Mouse (Mus musculus) liver, adult 2 months (tissue): ENCODE data around the gene Snd1. TPM values are rescaled to one million over a fixed set of nuclear protein-coding genes. Genes with fewer than 3 reads are reported as not detected.

ENCODE experiments used
- DNase-seq: peaks from one replicate; pipeline ENCODE4 v3.0.0-alpha.2; 2011; ENCODE audit warnings: low read depth, low spot score; ENCODE audit errors: extremely low read depth
- H3K27ac ChIP-seq: fragments of 200-500 bp; replicated peaks from 2 replicates; pipeline ENCODE4 v1.5.1; 2012; ENCODE audit warnings: low read depth, mild to moderate bottlenecking, control low read depth, inconsistent platforms, low read length; ENCODE audit not compliant: insufficient read depth
- H3K27me3 ChIP-seq: fragments of 200-500 bp; 2 replicates; pipeline ENCODE4 v1.6.1; 2012; ENCODE audit warnings: mild to moderate bottlenecking, moderate library complexity, low read length, inconsistent platforms; ENCODE audit not compliant: control insufficient read depth, insufficient read depth
- H3K36me3 ChIP-seq: fragments of 200-500 bp; 2 replicates; pipeline ENCODE4 v1.6.1; 2012; ENCODE audit warnings: low read length, inconsistent platforms; ENCODE audit not compliant: control insufficient read depth, insufficient read depth
- H3K4me1 ChIP-seq: fragments of 200-500 bp; 2 replicates; pipeline ENCODE4 v1.6.1; 2011; ENCODE audit warnings: low read length; ENCODE audit not compliant: control insufficient read depth, insufficient read depth
- H3K4me3 ChIP-seq: fragments of 200-500 bp; 2 replicates; pipeline ENCODE4 v1.5.1; 2011; ENCODE audit warnings: low read depth, mild to moderate bottlenecking, control low read depth, low read length, moderate library complexity; ENCODE audit not compliant: insufficient read depth
- H3K79me2 ChIP-seq: fragments of 200-500 bp; 2 replicates; pipeline ENCODE4 v1.6.1; 2012; ENCODE audit warnings: inconsistent platforms, mild to moderate bottlenecking, low read length, moderate library complexity; ENCODE audit not compliant: control insufficient read depth, insufficient read depth
- H3K9ac ChIP-seq: fragments of 200-500 bp; 2 replicates; pipeline ENCODE4 v1.6.1; 2012; ENCODE audit warnings: low read depth, mild to moderate bottlenecking, control low read depth, inconsistent platforms, low read length
- CTCF ChIP-seq: fragments of 200-500 bp; IDR thresholded peaks from 2 replicates; pipeline ENCODE4 v1.5.1; 2011; ENCODE audit warnings: low read depth, low read length, control low read depth
- POLR2A ChIP-seq: fragments of 200-500 bp; IDR thresholded peaks from 2 replicates; pipeline ENCODE4 v1.6.1; 2011; ENCODE audit warnings: low read length, control low read depth; ENCODE audit not compliant: insufficient read depth; ENCODE audit errors: extremely low read depth
- WGBS: fragments of 180-500 bp; shearing (Covaris S2); methylation state at CpG from one replicate; pipeline ENCODE4 v1.1.7; 2018; 5-methylcytosine and 5-hydroxymethylcytosine counted together
- polyA plus RNA-seq: library from polyadenylated mRNA; depleted of rRNA; stranded (reverse); fragments of >200 nt; gene quantifications from 2 replicates; pipeline ENCODE4 v1.2.3, GENCODE M21; 2012
- total RNA-seq: library from RNA; depleted of rRNA; stranded (reverse); fragments of >200 nt; gene quantifications from 2 replicates; pipeline ENCODE4 v1.2.3, GENCODE M21; 2014

The Snd1 gene
- total and polyA plus RNA-seq, 2 experiments: 64.2 to 88.6 TPM

- no peak for DNase-seq
- Histone ChIP-seq H3K9ac (no peak overlapping the region), H3K36me3 (0 out of 2 replicates have a peak, but pooled peaks cover 9% of the 10 kb centered on the region), H3K79me2 (no peaks in the 10 kb centered on the region), H3K4me1 (no peaks in the 10 kb centered on the region), H3K4me3 (no peak overlapping the region), H3K27me3 (no peaks in the 10 kb centered on the region), H3K27ac (no peak overlapping the region)
- 91% methylated on average over 6 of the region's 6 CpGs for WGBS
- TF ChIP-seq CTCF: no peak
These were observed 328.8 kb downstream of the Snd1 start for GRCm38 (mm10) chr6:28803678-28804279.

- no peaks in the 10 kb centered on the region for H3K27me3 ChIP-seq
- no peak overlapping the region for H3K4me3 ChIP-seq
- 0 out of 2 replicates have a peak, but pooled peaks cover 7% of the 10 kb centered on the region for H3K36me3 ChIP-seq
- no peaks in the 10 kb centered on the region for H3K79me2 ChIP-seq
- H3K4me1 ChIP-seq: no peaks in the 10 kb centered on the region
- no peak for TF ChIP-seq CTCF
- no peak for TF ChIP-seq POLR2A
- no peak for DNase-seq
- H3K9ac ChIP-seq: no peak overlapping the region
- WGBS: 92% methylated on average over 5 of the region's 5 CpGs
- H3K27ac ChIP-seq: no peak overlapping the region
These were observed 329.8 kb downstream of the Snd1 start for GRCm38 (mm10) chr6:28804751-28805150.

GRCm38 (mm10) chr6:28813057-28813456 lies 338.1 kb downstream of the Snd1 start:
- Histone ChIP-seq H3K27me3 (no peaks in the 10 kb centered on the region), H3K9ac (no peak overlapping the region), H3K27ac (no peak overlapping the region), H3K4me3 (no peak overlapping the region), H3K36me3 (no peaks in the 10 kb centered on the region), H3K4me1 (no peaks in the 10 kb centered on the region), H3K79me2 (no peaks in the 10 kb centered on the region)
- TF ChIP-seq POLR2A: no peak
- no peak for TF ChIP-seq CTCF
- DNase-seq: no peak
- WGBS: 96% methylated on average over 9 of the region's 9 CpGs

- 73% methylated on average over 2 of the region's 2 CpGs for WGBS
These were observed 340.0 kb downstream of the Snd1 start for GRCm38 (mm10) chr6:28814895-28815294.

GRCm38 (mm10) chr6:28817039-28817438 lies 342.1 kb downstream of the Snd1 start:
- Histone ChIP-seq H3K27ac (no peak overlapping the region), H3K79me2 (no peaks in the 10 kb centered on the region), H3K4me1 (no peaks in the 10 kb centered on the region), H3K27me3 (no peaks in the 10 kb centered on the region), H3K4me3 (no peak overlapping the region), H3K36me3 (no peaks in the 10 kb centered on the region), H3K9ac (no peak overlapping the region)
- no peak for DNase-seq
- no peak for TF ChIP-seq CTCF
- no peak for TF ChIP-seq POLR2A
- WGBS: 85% methylated on average over 9 of the region's 9 CpGs

More at GRCm38 (mm10) chr6:28814895-28815294, 340.0 kb downstream of the Snd1 start:
- Histone ChIP-seq H3K9ac (no peak overlapping the region), H3K4me1 (no peaks in the 10 kb centered on the region), H3K79me2 (no peaks in the 10 kb centered on the region), H3K27ac (no peak overlapping the region), H3K27me3 (no peaks in the 10 kb centered on the region), H3K4me3 (no peak overlapping the region), H3K36me3 (no peaks in the 10 kb centered on the region)
- no peak for DNase-seq
- TF ChIP-seq CTCF (no peak), POLR2A (no peak)

GRCm38 (mm10) chr6:28819509-28820358 lies 344.8 kb downstream of the Snd1 start:
- no peaks in the 10 kb centered on the region for H3K27me3 ChIP-seq
- no peak for TF ChIP-seq CTCF
- no peak for TF ChIP-seq POLR2A
- H3K4me3 ChIP-seq: no peak overlapping the region
- no peaks in the 10 kb centered on the region for H3K36me3 ChIP-seq
- 84% methylated on average over 13 of the region's 13 CpGs for WGBS
- no peak overlapping the region for H3K9ac ChIP-seq
- no peak overlapping the region for H3K27ac ChIP-seq
- DNase-seq: no peak
- H3K79me2 ChIP-seq: no peaks in the 10 kb centered on the region
- H3K4me1 ChIP-seq: no peaks in the 10 kb centered on the region
